Mouse (Mus musculus): ENCODE data around the gene Dnajb12.

DNA sequence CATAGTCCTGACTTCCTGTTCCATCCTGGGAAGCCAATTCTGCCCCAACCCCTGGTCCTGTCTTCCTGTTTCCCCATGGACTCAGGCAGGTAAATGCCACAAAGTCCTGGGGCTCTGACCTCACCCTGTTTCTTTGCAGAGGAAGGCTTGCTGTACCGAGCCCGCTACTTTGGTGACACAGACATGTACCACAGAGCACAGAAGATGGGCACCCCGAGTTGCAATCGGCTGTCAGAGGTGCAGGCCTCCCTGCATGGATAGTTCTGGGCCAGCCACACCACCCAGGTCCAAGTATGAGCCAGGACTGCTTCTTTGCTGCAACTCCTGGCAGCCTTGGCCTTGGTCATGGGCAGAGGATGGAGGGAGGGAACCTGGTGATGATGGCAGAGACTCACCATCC lies 16.9 kb downstream of the Dnajb12 start:
- TF ChIP-seq GATA1 (IDR thresholded peaks at IDR 0.05; ENCODE audit: borderline replicate concordance, low read length) (no peak), FLI1 (IDR thresholded peaks at IDR 0.05; ENCODE audit: low read length) (no peak)

All from megakaryocyte, embryonic 14.5 days (primary cell).